Mouse (Mus musculus): ENCODE data around the gene Ceacam11.
"Not testable (repeated sequence)": the region's sequence is repeated elsewhere in the genome, so short reads cannot be mapped to it uniquely, and the experiment has no call there.

The Ceacam11 gene

GRCm38 (mm10) chr7:17971824-17972223, at the start of gene Ceacam11:
TSS of gene Ceacam11 (plus strand) at chr7:17972124.
- in situ Hi-C loops (cut with MboI, MseI), result loop anchor here in 1 of 2 experiments (10.0 kb wide), 1 partner anchor 713 kb away; the partner anchor contains the start of gene Psg20

GRCm38 (mm10) chr7:18001131-18001530, 29.2 kb downstream of the Ceacam11 start:
- in situ Hi-C loops (cut with MboI, MseI), result not testable (repeated sequence)

DNA sequence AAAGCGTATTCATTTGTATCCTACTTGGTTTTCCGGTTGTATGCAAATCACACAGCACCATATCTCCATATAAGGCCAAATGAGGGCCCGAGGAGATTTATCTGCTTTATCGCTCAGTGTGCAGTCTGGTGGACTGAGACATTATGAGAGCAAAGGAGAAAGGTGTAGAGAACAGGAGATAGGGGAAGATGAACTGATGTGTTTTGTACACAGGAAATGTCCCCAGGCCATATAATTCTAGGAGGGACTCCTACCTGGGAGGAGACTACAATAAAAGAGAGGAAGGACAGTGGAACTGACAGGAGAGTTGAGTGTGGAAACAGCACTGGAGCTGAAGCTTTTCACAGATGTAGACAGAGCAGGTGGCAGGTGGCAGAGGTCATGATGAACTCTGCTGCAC, 37.7 kb downstream of the Ceacam11 start, which contains the start of gene Ceacam13:
Gene Ceacam13 (plus strand): TSS at position 301 of the 400 bp plus-strand sequence.
- in situ Hi-C loops (cut with MboI, MseI), result no loop called here

Data from T-helper 17 cell (primary cell).